Mouse (Mus musculus): ENCODE measurements around the gene Frs3. TPM values are rescaled to one million over a fixed set of nuclear protein-coding genes. Genes with fewer than 3 reads are reported as not detected.

Gene Frs3
- total and polyA plus RNA-seq, 2 experiments from 2014 or later: 58.8 to 143 TPM

DNA sequence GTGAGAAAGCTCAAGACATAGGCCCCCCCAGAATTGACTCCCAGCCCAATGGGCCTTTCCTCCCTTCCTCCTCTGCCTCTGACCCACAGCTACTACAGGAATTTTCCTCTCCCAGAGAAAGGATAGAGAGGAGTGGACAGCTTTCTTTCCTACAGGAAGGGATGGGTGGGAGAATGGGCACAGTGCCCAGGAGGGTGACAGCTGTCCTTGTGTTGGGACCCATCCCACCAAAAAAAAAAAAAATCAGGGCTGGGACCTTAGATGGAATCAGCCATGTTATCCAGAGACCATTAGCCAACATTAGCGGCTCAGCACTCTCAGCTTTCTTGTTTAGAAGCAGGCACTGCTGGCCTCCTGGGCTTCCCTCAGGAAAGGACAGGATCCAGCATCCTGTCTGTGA is 17.4 kb downstream of the Frs3 start:
- WGBS: 52% methylated on average over 1 of the region's 1 CpGs
- Histone ChIP-seq H3K9ac (replicated peaks; ENCODE audit: low read length) (no peak overlapping the region), H3K4me1 (ENCODE audit: insufficient read depth, low read length) (no peaks in the 10 kb centered on the region), H3K27me3 (ENCODE audit: insufficient read depth, low read length) (no peaks in the 10 kb centered on the region), H3K4me3 (ENCODE audit: low read length) (no peak overlapping the region), H3K36me3 (ENCODE audit: insufficient read depth, low read length) (0 out of 2 replicates have a peak, but pooled peaks cover 5% of the 10 kb centered on the region), H3K4me2 (ENCODE audit: low read depth, low read length) (no peak overlapping the region), H3K27ac (no peak overlapping the region), H3K9me3 (ENCODE audit: low read length) (no peaks in the 10 kb centered on the region)
- DNase-seq (ENCODE audit: low spot score): peak; percentile 23
- ATAC-seq: no peak
- TF ChIP-seq CTCF (IDR thresholded peaks at IDR 0.05; ENCODE audit: low read depth): no peak

DNA sequence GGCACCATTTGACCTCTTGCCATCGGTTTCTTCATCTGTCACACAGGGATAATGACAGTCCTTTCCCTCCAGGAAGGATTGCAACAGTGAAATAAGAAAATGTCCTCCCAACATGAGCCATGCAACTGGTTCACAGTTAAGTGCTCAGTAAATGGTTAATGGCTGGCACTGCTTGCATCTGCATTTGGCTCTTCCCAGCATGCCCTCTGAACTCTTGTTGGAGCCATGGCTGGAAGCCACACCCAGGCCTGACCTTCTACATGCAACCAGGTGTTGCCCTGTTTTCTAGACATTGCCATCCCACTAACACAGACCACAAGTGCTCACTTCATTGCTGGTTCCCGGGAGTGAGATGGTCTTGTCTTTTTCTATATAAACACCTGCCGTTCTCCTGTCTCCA is 19.1 kb downstream of the Frs3 start:
- no peak for DNase-seq (ENCODE audit: low spot score)
- Histone ChIP-seq H3K9me3 (ENCODE audit: low read length) (no peaks in the 10 kb centered on the region), H3K4me2 (ENCODE audit: low read depth, low read length) (no peak overlapping the region), H3K9ac (replicated peaks; ENCODE audit: low read length) (no peak overlapping the region), H3K27me3 (ENCODE audit: insufficient read depth, low read length) (no peaks in the 10 kb centered on the region), H3K4me3 (ENCODE audit: low read length) (no peak overlapping the region), H3K27ac (no peak overlapping the region), H3K36me3 (ENCODE audit: insufficient read depth, low read length) (no peaks in the 10 kb centered on the region), H3K4me1 (ENCODE audit: insufficient read depth, low read length) (no peaks in the 10 kb centered on the region)
- no peak for TF ChIP-seq CTCF (IDR thresholded peaks at IDR 0.05; ENCODE audit: low read depth)
- ATAC-seq: no peak
- WGBS: 84% methylated on average over 3 of the region's 3 CpGs

DNA sequence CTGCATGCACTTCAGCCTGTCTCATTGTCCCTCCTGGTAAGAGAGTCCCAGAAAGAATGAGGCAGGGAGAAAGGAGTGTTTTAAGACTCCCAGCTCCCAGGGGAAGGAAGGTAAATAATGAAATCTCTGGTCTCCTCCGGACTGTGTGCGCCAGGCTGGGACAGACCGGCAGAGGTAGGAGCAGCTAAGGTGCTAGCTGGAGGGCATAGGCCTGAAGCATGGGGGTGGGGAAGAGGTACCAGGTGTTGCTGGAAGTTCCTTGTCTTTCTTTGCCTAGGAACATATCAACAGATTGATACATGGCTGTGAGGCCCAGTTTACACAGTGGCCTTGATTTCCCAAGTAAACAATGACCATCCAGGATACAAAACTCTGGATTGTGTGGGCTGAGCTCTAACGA is 20.1 kb downstream of the Frs3 start:
- no peaks in the 10 kb centered on the region for H3K4me1 ChIP-seq (ENCODE audit: insufficient read depth, low read length)
- TF ChIP-seq CTCF (IDR thresholded peaks at IDR 0.05; ENCODE audit: low read depth): no peak

DNA sequence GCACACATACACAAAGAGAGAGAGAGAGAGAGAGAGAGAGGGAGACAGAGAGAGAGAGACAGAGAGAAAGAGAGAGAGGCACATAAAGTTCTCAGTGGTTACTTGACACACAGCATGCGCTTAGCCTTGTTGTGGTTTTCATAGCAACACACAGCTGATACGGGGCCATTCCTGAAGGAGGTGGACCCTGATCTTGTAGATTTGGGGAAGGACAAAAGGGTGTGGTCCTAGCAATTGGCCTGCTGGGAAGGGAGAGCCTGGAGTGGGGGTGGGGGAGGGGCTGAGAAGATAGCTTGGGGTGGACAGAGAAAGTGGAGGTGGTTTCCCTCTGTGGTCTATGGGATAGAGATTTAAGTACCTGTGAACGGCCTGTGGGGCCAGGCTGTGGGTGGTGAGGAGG is 21.2 kb downstream of the Frs3 start:
- ATAC-seq (no peak), DNase-seq (ENCODE audit: low spot score) (no peak)
- Histone ChIP-seq H3K4me1 (ENCODE audit: insufficient read depth, low read length) (no peaks in the 10 kb centered on the region), H3K27ac (no peak overlapping the region), H3K4me3 (ENCODE audit: low read length) (no peak overlapping the region), H3K9ac (replicated peaks; ENCODE audit: low read length) (no peak overlapping the region), H3K4me2 (ENCODE audit: low read depth, low read length) (no peak overlapping the region), H3K36me3 (ENCODE audit: insufficient read depth, low read length) (no peaks in the 10 kb centered on the region), H3K27me3 (ENCODE audit: insufficient read depth, low read length) (no peaks in the 10 kb centered on the region), H3K9me3 (ENCODE audit: low read length) (no peaks in the 10 kb centered on the region)
- 84% methylated on average over 3 of the region's 3 CpGs for WGBS
- TF ChIP-seq CTCF (IDR thresholded peaks at IDR 0.05; ENCODE audit: low read depth): no peak

More for the DNA sequence above, 20.1 kb downstream of the Frs3 start:
- 71% methylated on average over 4 of the region's 4 CpGs for WGBS
- Histone ChIP-seq H3K27ac (no peak overlapping the region), H3K4me2 (ENCODE audit: low read depth, low read length) (no peak overlapping the region), H3K9ac (replicated peaks; ENCODE audit: low read length) (no peak overlapping the region), H3K4me3 (ENCODE audit: low read length) (no peak overlapping the region), H3K9me3 (ENCODE audit: low read length) (no peaks in the 10 kb centered on the region), H3K27me3 (ENCODE audit: insufficient read depth, low read length) (no peaks in the 10 kb centered on the region), H3K36me3 (ENCODE audit: insufficient read depth, low read length) (no peaks in the 10 kb centered on the region)
- DNase-seq (ENCODE audit: low spot score) (no peak), ATAC-seq (no peak)

DNA sequence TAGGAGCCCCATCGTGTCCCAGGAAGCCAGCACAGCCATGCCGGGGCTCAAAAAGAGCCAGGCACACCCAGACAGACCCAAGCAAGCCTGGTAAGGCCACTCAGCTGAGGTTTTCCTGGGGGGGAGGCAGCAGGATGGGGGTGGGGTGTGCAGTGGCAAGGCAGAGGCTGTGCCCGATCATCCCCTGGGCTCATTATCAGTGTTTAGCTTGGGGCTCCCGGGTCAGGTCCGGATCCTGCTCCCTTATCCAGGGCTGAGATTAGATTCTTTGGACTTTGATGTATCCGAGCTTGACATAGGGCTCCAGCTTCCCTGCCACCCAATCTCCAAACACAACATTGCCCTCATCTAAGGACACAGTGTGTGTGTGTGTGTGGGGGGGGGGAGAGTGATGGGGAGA is 23.1 kb downstream of the Frs3 start:
- Histone ChIP-seq H3K4me1 (ENCODE audit: insufficient read depth, low read length) (no peaks in the 10 kb centered on the region), H3K4me2 (ENCODE audit: low read depth, low read length) (no peak overlapping the region), H3K9ac (replicated peaks; ENCODE audit: low read length) (no peak overlapping the region), H3K27me3 (ENCODE audit: insufficient read depth, low read length) (no peaks in the 10 kb centered on the region), H3K9me3 (ENCODE audit: low read length) (no peaks in the 10 kb centered on the region), H3K27ac (no peak overlapping the region), H3K4me3 (ENCODE audit: low read length) (no peak overlapping the region), H3K36me3 (ENCODE audit: insufficient read depth, low read length) (no peaks in the 10 kb centered on the region)
- TF ChIP-seq CTCF (IDR thresholded peaks at IDR 0.05; ENCODE audit: low read depth): no peak
- ATAC-seq (no peak), DNase-seq (ENCODE audit: low spot score) (no peak)
- WGBS: 79% methylated on average over 6 of the region's 6 CpGs

GRCm38 (mm10) chr17:47712889-47713571 is 24.2 kb downstream of the Frs3 start:
- no peak for TF ChIP-seq CTCF (IDR thresholded peaks at IDR 0.05; ENCODE audit: low read depth)
- no peak overlapping the region for H3K9ac ChIP-seq (replicated peaks; ENCODE audit: low read length)
- H3K4me3 ChIP-seq (ENCODE audit: low read length): no peak overlapping the region
- H3K36me3 ChIP-seq (ENCODE audit: insufficient read depth, low read length): no peaks in the 10 kb centered on the region
- no peak overlapping the region for H3K4me2 ChIP-seq (ENCODE audit: low read depth, low read length)
- ATAC-seq (peak; percentile 52; the same call in 1 of the 2 replicates), DNase-seq (ENCODE audit: low spot score) (no peak)
- no peaks in the 10 kb centered on the region for H3K9me3 ChIP-seq (ENCODE audit: low read length)
- 40% methylated on average over 21 of the region's 22 CpGs for WGBS
- H3K27me3 ChIP-seq (ENCODE audit: insufficient read depth, low read length): no peaks in the 10 kb centered on the region
- H3K27ac ChIP-seq: no peak overlapping the region
- H3K4me1 ChIP-seq (ENCODE audit: insufficient read depth, low read length): no peaks in the 10 kb centered on the region

DNA sequence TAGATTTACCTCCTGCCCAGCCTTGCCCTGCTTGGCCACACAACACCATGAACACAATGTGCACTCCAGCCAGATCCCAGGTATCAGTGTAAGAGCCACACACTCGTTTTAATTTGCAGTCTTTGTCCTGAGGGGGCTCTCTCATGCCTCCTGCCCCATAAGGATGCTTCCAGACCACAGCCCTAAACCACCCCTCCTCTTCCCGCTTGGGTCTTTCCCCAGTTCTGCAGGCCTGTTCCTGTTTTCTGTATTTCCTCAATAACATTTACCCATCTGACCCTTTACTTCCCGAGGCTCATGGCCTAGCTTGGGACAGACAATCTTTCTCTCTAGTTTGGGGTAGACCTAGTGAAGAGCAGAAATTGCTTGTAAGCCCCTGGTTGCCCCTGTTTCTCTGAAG is 26.2 kb downstream of the Frs3 start:
- no peak overlapping the region for H3K27ac ChIP-seq
- 68% methylated on average over 3 of the region's 3 CpGs for WGBS
- no peak overlapping the region for H3K9ac ChIP-seq (replicated peaks; ENCODE audit: low read length)
- DNase-seq (ENCODE audit: low spot score): no peak
- no peaks in the 10 kb centered on the region for H3K27me3 ChIP-seq (ENCODE audit: insufficient read depth, low read length)
- H3K9me3 ChIP-seq (ENCODE audit: low read length): no peaks in the 10 kb centered on the region
- no peaks in the 10 kb centered on the region for H3K36me3 ChIP-seq (ENCODE audit: insufficient read depth, low read length)
- ATAC-seq: no peak
- no peak overlapping the region for H3K4me3 ChIP-seq (ENCODE audit: low read length)
- no peak overlapping the region for H3K4me2 ChIP-seq (ENCODE audit: low read depth, low read length)
- no peak for TF ChIP-seq CTCF (IDR thresholded peaks at IDR 0.05; ENCODE audit: low read depth)
- no peaks in the 10 kb centered on the region for H3K4me1 ChIP-seq (ENCODE audit: insufficient read depth, low read length)

All from hindbrain, postnatal 0 days (tissue).